Mouse (Mus musculus): ENCODE data around the gene Chrna9.

Chrna9 gene

GRCm38 (mm10) chr5:66026796-66027195 is 92.1 kb downstream of the Chrna9 start:
- no peak for DNase-seq

Measured in layer of hippocampus, adult 9-11 months (tissue).